Mouse (Mus musculus) left cerebral cortex, postnatal 4 days (tissue): ENCODE results near the gene Tmem139. TPM values are rescaled to one million over a fixed set of nuclear protein-coding genes. Genes with fewer than 3 reads are reported as not detected.

Experiments
- DNase-seq: peaks from one replicate; pipeline ENCODE4 v3.0.0-alpha.2; 2022
- intact Hi-C: fragments of 180-260 bp; cut with DNase I; formaldehyde crosslinking; loops from one replicate; pipeline ENCODE4 v1.15.1; 2025
- total RNA-seq, 2 experiments: library from RNA; stranded (reverse); gene quantifications; 2 replicates each; pipeline ENCODE4 v1.2.3; 2021

The Tmem139 gene
- total RNA-seq: not detected

DNA sequence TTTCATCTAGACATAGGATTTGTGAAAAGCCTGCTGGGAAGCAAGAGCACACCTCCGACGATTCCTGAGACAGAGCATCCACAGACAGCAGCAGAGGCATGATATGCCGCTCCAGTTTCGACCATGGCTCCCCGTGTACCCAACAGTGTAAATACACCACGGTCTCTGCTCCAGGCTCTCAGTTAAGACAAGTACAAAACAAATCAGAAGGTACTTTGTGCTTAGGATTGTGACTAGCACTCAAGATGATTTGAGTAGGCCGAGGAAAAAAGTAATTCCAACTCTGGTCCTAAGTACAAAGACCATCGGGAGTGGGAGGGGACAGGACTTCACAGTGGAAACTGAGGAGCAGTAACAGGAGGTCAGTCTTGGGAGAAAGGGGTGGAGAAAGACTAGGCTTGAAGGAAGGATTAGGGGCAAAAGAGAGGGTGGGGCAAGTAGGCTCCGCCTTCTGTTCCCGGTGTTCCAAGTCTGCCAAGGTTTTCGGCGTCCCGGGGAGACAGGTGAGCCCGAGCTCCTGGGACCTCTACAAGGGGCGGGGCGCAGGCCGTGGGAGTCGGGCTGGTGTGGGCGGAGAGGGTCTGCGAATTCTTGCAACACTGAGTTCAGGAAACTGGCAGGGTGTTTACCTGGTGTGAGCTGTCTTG lies at the start of gene Tmem139:
TSS of gene Tmem139 (plus strand) at position 447 of the 647 bp plus-strand sequence.
- intact Hi-C loops: loop anchor here (5.0 to 10.0 kb wide), 2 partner anchors 34 to 657 kb away; partner anchors contain the start of gene Ephb6
- no peak for DNase-seq

DNA sequence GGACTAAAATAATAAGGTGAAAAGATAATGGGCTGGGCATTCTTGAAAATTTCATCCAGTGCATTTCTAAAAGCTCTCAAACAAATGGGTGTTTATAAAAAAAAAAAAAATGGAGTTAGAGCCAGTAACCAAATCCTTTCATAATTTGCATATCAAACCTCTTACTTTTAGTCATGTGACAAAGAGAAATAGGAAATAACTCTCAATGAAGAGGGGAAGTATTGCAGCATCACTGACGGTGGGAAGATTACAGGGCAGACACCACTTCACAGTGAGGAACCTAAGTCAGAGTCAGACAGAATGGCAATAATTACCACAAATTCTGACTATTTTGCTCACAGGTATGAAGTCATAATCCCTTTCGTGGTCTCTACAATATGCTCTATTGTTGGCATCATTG lies 46.7 kb upstream of the Tmem139 start, which contains the start of gene Tas2r144:
TSS of gene Tas2r144 (plus strand) at position 301 of the 400 bp plus-strand sequence.
- intact Hi-C loops: no loop called here
- DNase-seq: no peak

DNA sequence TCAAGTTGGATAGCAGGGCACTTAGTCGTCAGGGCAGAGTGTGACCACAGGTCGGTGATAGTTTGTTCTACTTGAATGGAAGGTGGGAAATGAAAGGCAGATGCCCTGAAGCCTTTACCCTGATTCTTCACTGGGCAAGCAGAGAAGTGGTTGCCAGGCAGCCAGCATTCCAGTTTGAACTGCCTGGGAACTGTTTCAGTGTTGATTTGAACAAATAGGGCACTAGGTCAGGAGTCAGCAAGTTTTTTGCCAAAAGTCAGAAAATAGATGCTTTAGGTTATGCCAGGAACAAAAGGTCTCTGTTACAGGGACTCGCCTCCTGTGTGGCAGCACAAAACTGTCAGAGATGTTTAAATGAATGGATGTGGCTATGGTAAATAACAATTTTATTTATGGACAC lies 39.5 kb upstream of the Tmem139 start:
- intact Hi-C loops: no loop called here
- peak; percentile 8 for DNase-seq

DNA sequence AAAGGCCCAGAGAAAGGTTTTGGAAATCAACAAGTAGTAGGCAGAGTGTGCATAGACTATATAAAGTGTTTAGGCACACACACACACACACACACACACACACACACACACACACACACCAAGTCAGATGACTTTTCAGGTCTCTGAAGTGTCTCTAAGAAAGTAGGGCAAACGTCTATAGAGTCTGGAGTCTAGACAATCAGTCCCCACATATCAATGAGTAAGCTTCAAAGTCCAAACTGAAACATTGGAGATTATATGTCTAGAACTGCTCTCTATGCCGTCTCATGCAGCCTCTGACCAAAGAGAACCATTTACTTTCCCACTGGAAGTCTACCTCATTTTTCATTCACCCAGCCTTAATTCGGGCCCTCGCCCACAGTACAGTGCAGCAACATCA lies 36.7 kb upstream of the Tmem139 start:
- intact Hi-C loops: loop anchor here (5.0 kb wide), 2 partner anchors 37 to 357 kb away; partner anchors contain the start of genes Casp2 and Tmem139

DNA sequence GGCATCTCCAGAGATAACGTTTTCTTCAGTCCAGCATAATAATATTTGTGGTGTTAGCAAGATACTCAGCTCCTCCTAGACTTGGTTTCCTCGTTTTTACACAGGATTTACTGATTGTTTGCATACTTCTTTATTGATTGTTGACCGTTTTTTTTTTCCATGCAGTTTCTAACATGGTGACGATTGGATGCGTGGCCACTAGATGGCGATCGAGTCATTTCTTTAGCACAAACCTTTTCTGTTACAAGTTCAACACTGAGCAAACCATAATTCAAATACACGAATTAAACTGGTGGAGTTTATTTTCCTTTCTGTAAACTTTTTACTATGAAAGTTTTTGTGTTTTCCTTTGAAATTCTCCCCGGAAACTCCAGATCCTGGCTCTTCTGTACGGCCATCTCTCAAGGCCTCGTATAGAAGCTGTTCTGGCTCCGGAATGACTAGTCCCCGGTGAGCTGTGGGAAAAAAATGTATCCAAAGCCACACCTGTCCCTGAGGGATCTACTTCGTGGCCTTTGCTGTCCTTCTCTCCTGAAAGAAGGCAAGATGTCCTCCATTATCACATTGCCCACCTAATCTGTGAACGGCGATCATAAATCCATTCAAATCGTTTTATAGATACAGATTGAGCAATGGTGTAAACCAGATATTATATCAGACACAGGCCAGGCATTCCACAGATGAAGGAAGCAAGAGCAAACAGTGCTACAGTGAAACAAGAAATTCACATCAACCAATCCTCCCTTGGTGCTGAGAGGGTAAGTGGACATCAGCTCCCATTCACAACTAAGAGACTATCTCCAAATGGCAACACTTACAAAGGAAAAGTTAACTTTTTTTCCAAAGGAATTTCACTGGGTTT lies 34.3 kb upstream of the Tmem139 start:
- intact Hi-C loops: loop anchor here (5.0 kb wide), 2 partner anchors 35 to 355 kb away; partner anchors contain the start of genes Casp2 and Tmem139
- peak; percentile 72 for DNase-seq

More for the DNA sequence above, 36.7 kb upstream of the Tmem139 start:
- DNase-seq: no peak

DNA sequence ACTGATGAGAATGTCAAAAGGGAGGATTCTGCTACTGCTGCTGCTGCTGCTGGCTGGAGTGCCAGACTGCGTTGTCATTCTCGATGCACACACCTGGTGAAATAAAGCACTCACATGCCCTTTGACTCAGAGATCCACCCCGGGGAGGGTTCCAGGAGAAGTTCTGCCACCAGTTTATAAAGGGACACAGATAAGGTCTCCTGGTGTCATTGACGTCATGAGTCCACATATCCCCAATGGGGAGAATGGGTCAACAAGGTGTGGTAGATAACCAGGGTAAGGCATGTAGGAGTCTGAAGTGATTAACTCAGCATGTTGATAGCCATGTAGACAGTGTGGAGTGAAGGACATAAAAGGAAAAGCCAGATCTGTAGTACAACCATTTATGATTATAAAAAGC lies 32.2 kb upstream of the Tmem139 start:
- no peak for DNase-seq
- intact Hi-C loops: loop anchor here (5.0 kb wide), 2 partner anchors 33 to 353 kb away; partner anchors contain the start of genes Casp2 and Tmem139

DNA sequence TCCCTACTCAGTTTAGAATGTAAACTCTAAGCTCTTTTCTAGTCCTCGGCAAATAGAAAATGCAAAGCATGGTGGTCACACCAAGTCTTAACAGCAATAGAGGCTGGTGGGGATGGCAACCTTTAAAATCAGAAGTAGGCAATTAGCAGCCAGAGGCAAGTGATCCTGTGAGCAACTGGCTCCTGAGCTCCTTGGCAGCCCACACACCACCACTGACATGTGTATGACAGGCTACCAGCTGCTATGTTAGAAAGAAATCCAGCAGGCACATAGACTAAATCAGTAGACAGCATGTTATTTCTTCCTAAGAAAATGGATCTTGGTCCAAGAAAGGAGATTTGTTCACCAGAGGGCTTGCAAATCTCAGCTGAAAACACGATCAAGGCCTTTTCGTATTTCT lies 30.6 kb upstream of the Tmem139 start:
- intact Hi-C loops: no loop called here

DNA sequence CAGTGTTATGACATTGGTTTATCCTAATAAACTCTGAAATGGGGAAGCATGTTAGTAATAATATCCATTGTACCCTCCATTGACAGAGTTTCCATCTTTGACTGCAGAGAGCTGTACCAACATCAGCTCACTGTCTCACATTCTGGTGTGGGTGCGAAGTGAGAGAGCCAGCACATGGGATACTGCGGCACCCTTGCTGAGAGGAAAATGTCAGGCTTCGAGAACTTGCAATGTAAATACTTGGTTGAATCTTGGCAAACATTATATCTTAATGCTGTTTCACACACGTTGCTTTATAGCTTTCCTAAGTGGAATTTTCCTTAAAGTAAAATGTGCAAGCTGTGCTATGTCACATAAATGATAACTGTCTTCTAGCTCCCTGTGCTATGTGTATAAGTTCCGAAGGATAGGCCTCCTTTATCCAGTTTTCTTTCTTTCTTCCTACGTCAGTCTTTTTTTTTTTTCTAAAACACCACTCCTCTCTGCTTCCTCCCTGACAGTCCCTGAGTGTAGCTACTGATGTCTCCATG lies 24.4 kb upstream of the Tmem139 start:
- DNase-seq: no peak
- intact Hi-C loops: no loop called here

More for the DNA sequence above, 30.6 kb upstream of the Tmem139 start:
- no peak for DNase-seq

DNA sequence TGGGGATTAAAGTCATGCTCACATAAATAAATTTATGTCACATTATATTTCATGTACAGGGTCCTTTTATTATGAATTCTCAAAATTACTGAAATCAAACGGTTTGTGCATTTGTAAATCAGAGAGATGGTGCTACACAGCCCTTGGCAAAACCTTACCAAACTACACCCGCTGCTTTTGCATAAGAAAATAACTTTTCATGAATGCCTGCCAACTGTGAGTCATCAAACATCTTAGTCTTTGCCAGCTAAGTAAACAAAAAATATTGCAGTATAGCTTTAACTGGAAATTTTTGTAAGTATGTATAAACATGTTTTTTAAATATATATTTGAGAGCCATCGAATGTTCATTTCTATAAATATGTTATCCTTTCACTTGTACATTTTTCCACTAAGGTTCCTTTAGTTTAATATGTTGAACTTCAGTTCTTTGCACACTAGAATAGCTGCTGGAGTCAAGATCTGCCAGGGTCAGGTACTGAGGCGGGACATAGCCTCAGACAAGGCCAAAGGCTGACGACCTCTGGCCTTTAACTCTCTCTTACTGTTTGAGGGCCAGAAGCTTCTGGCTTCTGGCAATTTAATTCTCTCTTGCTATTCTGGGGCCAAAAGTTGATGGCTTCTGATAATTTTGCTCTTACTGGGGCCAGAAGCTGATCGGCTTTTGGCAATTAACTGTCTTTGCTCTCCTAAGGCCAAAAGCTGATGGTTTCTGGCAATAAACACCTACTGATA lies 20.3 kb upstream of the Tmem139 start:
- intact Hi-C loops: no loop called here
- no peak for DNase-seq

DNA sequence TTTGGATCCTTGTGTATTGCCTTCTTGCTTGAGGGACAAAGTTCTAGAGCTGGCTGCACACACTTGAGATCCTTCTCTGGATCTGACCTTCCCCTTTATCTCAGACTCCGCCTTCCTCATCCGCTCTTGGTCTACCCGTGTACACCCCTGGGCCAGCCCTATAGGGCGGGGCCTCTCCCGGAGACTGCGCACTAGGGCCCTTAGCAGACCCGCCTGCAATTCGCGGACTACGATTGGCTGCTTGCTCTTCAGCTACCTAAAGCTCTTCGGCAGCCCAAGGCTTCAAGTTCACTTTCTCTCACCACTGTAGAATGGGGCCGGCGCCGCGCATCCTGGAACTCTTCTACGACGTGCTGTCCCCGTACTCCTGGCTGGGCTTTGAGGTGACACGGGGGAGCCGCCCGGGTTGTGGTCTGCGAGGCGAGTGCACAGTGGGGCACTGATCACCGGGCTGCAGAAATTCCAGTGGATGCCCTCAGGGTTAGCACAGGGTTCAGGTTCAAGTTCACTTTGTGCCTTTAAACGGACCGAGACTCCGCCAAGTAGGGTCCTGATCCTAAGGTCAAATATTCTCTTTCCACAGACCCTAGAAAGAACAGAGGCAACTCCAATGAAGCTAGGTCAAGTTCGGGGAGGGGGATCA lies 15.9 kb upstream of the Tmem139 start, which contains the start of gene Gstk1:
TSS of gene Gstk1 (plus strand) at position 225 of the 643 bp plus-strand sequence.
- intact Hi-C loops: no loop called here
- DNase-seq: peak; percentile 75

DNA sequence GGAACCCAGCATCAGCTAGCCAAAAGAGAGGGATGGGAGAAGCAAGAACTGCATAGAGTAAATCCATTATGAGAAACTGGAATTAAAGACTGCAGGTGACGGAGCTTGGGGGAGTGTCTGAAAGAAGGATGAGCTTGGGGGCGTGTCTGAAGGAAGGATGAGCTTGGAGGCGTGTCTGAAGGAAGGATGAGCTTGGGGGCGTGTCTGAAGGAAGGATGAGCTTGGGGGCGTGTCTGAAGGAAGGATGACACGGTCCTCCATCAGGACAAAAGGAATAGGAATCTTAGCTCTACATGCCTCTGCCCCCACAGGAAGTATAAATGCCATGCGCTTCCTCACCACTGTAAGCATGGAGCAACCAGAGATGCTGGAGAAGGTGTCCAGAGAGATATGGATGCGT lies 14.6 kb upstream of the Tmem139 start:
- intact Hi-C loops: no loop called here
- DNase-seq: no peak

DNA sequence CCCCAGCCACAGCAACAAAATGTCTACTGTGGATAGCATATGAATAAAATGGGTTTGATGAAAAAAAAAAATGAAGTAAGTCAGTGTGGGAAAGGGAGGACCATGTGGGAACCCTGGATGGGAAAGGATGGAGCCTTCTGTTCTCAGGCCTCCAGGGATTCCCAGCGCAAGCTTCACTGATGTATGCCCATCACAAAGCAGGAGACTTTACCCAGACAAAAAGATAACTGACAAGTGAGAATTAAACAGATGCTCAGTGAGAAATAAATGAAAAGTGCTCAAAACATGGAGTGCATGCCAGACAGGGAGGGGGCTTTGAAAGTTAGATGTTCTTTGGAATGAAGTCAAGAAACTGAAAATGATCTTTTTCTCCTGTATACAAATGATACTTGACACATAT lies 13.8 kb upstream of the Tmem139 start:
- intact Hi-C loops: no loop called here
- DNase-seq: no peak

DNA sequence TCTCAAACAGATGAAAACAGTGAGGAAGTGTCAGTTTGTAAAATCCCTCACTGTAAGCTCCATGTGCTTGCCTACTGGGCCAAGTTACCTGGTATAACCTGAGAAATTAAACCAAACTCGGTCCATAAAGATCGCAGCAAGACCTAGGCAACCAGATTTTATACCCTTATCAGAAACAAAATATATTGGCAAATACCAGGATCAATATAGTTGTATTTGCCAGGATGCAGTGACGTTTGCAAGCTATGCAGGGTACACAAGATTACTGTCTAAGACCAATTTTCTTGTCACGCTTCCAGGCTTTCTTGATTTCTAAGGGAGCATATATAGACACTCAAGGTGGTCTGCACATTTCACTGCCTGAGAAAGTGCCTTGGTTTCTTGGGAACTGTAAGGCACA lies 10.0 kb upstream of the Tmem139 start:
- DNase-seq: no peak
- intact Hi-C loops: no loop called here

DNA sequence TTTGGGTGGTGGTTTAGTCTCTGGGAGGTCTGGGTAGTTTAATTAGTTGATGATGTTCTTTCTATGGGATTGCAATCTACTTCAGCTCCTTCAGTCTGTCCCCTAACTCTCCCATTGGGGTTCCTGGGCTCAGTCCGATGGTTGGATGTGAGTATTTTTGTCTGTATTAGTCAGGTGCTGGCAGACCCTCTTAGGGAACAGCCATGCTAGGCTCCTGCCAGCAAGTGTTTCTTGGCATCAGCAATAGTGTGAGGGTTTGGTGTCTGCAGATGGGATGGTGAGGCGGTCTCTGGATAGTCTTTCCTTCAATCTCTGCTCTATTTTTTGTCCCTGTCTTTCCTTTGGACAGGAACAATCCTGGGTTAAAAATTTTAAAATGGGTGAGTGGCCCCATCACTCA lies 8.7 kb upstream of the Tmem139 start:
- intact Hi-C loops: no loop called here
- DNase-seq: no peak

DNA sequence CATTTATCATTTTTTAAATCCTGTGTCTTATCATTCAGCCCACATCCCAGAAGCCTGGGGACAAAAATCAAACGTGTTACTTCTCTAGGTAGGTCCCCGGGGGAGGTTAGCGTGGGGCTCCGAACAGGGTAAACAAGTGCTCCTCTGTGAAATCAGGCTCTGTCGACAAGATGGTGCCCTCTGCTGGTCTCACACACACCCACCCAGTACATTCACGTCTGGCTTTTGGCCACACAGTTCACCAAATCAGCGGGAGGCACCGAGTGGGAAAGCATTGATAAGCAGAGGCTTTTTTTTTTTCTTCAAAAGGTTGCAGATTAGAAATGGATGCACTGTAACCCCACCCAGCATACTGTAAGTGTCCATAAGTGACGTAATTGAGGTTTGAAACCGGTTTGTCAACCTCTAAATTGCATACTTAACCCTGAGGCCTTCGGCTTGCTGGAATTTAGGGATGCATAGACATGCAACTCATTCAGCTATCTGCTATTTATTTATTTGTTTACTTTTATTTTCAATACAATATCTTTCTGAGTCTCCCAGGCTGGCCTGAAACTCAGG lies 4.4 kb upstream of the Tmem139 start:
- peak; percentile 53 for DNase-seq
- intact Hi-C loops: no loop called here

DNA sequence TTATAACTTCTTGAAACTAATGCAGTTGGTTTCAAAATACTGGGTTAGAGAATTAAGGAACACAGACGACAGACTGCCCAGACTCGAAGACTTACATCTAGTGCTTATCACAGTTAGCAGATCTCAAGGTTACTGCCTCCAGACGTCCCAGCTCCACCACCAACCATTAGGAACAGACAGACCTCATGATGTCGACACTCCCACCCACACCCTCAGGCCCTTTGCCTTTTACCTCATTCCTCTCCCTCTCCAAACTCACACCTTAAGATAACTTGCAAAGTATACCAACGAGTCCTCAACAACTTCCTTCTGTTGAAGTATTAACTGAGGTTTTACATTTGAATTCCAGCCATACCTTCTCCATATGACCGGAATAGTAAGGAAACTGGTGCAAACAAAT lies 1.3 kb upstream of the Tmem139 start:
- no peak for DNase-seq
- intact Hi-C loops: loop anchor here (5.0 to 10.0 kb wide), 2 partner anchors 33 to 656 kb away; partner anchors contain the start of gene Ephb6

DNA sequence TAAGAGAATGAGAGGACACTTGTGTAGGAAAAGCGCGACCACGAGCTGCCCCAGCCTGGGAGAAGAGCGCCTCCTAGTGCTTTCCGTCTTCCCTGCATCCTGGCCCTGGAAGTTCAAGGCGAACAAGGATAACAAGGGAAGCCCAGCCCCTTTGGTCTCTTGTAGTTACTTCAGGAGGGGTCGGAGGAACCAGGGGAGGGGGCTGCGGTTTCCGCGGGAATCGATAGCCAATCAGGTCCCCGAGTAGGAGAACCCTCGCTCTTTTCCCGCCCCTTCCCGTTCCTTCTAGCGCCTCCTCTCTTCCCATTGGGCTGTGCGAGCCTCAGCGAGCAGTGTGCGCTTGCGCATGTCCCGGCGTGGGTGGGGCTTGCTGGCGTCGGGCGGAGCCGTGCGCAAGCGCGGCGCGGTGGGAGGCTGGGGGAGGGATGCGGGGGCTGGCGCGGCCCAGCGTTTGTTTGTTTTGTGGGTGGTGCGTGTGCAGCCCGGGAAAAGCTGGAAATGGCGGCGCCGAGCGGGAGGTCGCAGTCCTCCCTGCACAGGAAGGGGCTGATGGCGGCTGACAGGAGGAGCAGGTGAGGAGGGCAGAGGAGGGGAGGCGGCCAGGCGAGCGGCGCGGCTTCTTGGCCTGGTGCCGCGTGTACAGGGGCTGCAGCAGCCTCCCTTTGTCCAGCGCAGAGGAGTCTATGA lies 3.0 kb downstream of the Tmem139 start, which contains the start of gene Casp2:
TSS of gene Casp2 (plus strand) at position 360 of the 687 bp plus-strand sequence.
- intact Hi-C loops: loop anchor here (5.0 to 10.0 kb wide), 2 partner anchors 37 to 660 kb away; partner anchors contain the start of gene Ephb6
- peak; percentile 99 for DNase-seq

DNA sequence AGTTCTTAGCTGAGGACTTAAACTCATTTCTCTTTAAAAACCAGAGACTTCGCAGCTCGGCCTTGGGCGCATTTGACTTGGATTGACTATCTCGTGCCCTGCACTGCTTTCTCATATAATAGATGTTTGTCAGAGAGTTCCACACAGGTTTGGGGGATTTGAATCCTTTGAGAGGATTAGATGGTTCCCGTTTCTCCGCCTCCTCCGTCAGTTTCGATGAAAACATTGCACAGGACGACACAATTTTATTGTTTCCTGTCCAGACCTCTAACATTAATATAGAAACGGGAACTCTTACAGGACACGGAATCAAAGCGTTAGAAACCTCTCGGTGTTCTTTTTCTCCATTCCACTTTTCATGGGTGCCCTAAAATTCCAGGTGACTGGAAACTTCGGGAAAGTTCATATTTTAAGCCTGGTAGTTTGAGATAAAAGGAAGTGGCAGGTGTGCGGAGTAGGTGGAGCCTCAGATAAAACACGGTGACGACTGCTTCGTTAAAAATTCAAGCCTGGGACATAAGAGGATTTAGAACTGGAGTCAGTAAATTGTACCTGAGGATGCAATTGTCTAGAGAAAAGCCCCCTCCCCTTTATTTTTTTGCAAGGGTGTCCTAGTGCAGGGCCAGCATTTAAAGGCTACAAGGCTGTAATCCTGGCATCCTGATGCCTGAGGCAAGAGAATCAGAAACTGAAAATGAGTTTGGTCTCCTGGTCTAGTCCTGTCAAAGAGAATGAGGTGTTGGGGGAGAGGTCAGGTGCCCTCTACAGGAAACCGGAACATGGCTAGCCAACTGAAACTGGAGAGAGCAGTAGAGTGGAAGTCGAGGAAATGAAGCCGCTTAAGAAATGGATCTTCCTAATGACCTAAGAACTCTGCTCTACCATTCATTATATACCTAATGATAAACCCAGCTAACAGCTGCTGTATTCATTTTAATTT lies 3.9 kb downstream of the Tmem139 start:
- no peak for DNase-seq
- intact Hi-C loops: loop anchor here (10.0 kb wide), 1 partner anchor 661 kb away; the partner anchor contains the start of gene Ephb6
